ENCODE assay signal across 8 mouse cellular contexts in the genomic region with DNA sequence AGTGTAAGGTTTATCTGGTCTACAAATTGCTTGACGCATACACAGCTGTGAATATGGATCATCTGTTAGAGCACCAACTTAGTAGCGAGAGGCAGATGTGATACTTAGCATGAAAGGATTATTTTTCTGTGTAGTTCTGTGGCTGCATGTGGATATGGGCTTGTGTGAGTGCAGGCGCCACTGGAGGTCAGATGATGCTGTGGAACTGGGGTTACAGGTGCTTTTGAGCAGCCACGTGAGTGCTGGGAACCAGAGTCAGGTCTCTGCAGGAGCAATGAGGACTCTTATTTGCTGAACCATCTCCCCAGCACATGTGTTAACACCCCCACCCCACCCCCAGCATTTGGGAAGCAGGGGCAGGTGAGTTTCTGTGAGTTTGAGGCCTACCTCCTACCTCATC. TPM values are rescaled to one million over a fixed set of nuclear protein-coding genes. Genes with fewer than 3 reads are reported as not detected.
A peak's percentile ranks its signal among the peaks of the same experiment; 100 is the strongest.
DNase-seq lines count a peak whose midpoint lies in the region; ATAC-seq and TF ChIP-seq lines count a peak whose summit lies in the region.

No protein-coding gene starts in this region.

- TF ChIP-seq POLR2A in embryonic fibroblast, embryonic 13.5 days (IDR thresholded peaks at IDR 0.05; ENCODE audit: low read depth, low read length) = no peak
- TF ChIP-seq POLR2A in kidney, adult 2 months (IDR thresholded peaks at IDR 0.05; ENCODE audit: low read depth, low read length) = no peak

- WGBS in lung, postnatal 0 days = 31% methylated on average over 4 of the region's 4 CpGs
- 54% methylated on average over 4 of the region's 4 CpGs for WGBS in limb, embryonic 13.5 days
- 44% methylated on average over 4 of the region's 4 CpGs for WGBS in stomach, embryonic 14.5 days
- WGBS in kidney, adult 2 months = 56% methylated on average over 4 of the region's 4 CpGs

- H3K27ac ChIP-seq in lung, postnatal 0 days (ENCODE audit: low read length) = no peak overlapping the region
- no peak overlapping the region for H3K27ac ChIP-seq in embryonic fibroblast, embryonic 13.5 days (ENCODE audit: insufficient read depth, low read length)
- no peak overlapping the region for H3K27ac ChIP-seq in limb, embryonic 13.5 days
- no peak overlapping the region for H3K27ac ChIP-seq in stomach, embryonic 14.5 days (ENCODE audit: low read length)
- H3K27ac ChIP-seq in left cerebral cortex, adult 2 months = no peak overlapping the region
- no peak overlapping the region for H3K27ac ChIP-seq in kidney, adult 2 months (ENCODE audit: insufficient read depth, low read depth, low read length)

- no peak for ATAC-seq in lung, postnatal 0 days
- ATAC-seq in limb, embryonic 13.5 days (ENCODE audit: low FRiP score, low read depth) = no peak
- no peak for ATAC-seq in stomach, embryonic 14.5 days (ENCODE audit: insufficient number of reproducible peaks, insufficient read depth, low FRiP score, low read depth)
- ATAC-seq in frontal cortex, adult (ENCODE audit: low TSS enrichment) = no peak

- intact Hi-C loops in left cerebral cortex, adult 2 months (cut with DNase I) = loop anchor here (5.0 kb wide), 1 partner anchor 242 kb away; no protein-coding TSS in a partner anchor

- DNase-seq in lung, postnatal 0 days (ENCODE audit: low spot score) = no peak
- no peak for DNase-seq in lung, postnatal 25 days (ENCODE audit: low spot score)
- DNase-seq in left cerebral cortex, adult 2 months (ENCODE audit: extremely low spot score in 1 of 2, low spot score in 2 of 2) = no peak
- DNase-seq in kidney, adult 2 months = no peak

- no peaks in the 10 kb centered on the region for H3K9me3 ChIP-seq in lung, postnatal 0 days (ENCODE audit: low read length)
- no peaks in the 10 kb centered on the region for H3K9me3 ChIP-seq in limb, embryonic 13.5 days
- H3K9me3 ChIP-seq in stomach, embryonic 14.5 days (ENCODE audit: control insufficient read depth, low read depth, low read length) = no peaks in the 10 kb centered on the region

- H3K9ac ChIP-seq in lung, postnatal 0 days (replicated peaks; ENCODE audit: low read depth) = no peak overlapping the region
- peak overlapping the region; percentile 85 for H3K9ac ChIP-seq in limb, embryonic 13.5 days
- H3K9ac ChIP-seq in stomach, embryonic 14.5 days (replicated peaks; ENCODE audit: low read depth, low read length) = peak overlapping the region; percentile 61; the same call in 1 of the 2 replicates

- H3K4me3 ChIP-seq in lung, postnatal 0 days (ENCODE audit: low read depth, low read length) = peak overlapping the region; percentile 80
- peak overlapping the region; percentile 80 for H3K4me3 ChIP-seq in embryonic fibroblast, embryonic 13.5 days (ENCODE audit: insufficient read depth, low read length)
- H3K4me3 ChIP-seq in limb, embryonic 13.5 days = peak overlapping the region; percentile 92
- H3K4me3 ChIP-seq in stomach, embryonic 14.5 days (ENCODE audit: low read depth, low read length) = peak overlapping the region; percentile 85
- H3K4me3 ChIP-seq in left cerebral cortex, adult 2 months = no peak overlapping the region
- H3K4me3 ChIP-seq in kidney, adult 2 months (ENCODE audit: insufficient read depth, low read depth, low read length) = no peak overlapping the region

- no peak for TF ChIP-seq CTCF in lung, postnatal 0 days (IDR thresholded peaks at IDR 0.05)
- TF ChIP-seq CTCF in embryonic fibroblast, embryonic 13.5 days (IDR thresholded peaks at IDR 0.05; ENCODE audit: borderline replicate concordance, insufficient read depth, low read length) = no peak
- TF ChIP-seq CTCF in left cerebral cortex, adult 2 months (IDR thresholded peaks at IDR 0.05) = no peak
- no peak for TF ChIP-seq CTCF in kidney, adult 2 months (conservative IDR thresholded peaks at IDR 0.05; ENCODE audit: insufficient read depth, insufficient read length, low read depth, low read length)

- H3K4me1 ChIP-seq in lung, postnatal 0 days (ENCODE audit: insufficient read depth, low read depth, low read length) = peaks cover 8% of the 10 kb centered on the region; the same call in 1 of the 2 replicates
- H3K4me1 ChIP-seq in embryonic fibroblast, embryonic 13.5 days (ENCODE audit: control insufficient read depth, insufficient read depth, low read length) = no peaks in the 10 kb centered on the region; the same call in 1 of the 2 replicates
- peaks cover 15% of the 10 kb centered on the region for H3K4me1 ChIP-seq in limb, embryonic 13.5 days
- H3K4me1 ChIP-seq in stomach, embryonic 14.5 days (ENCODE audit: control insufficient read depth, insufficient read depth, low read length) = peaks cover 6% of the 10 kb centered on the region; the same call in 1 of the 2 replicates
- H3K4me1 ChIP-seq in kidney, adult 2 months (ENCODE audit: control insufficient read depth, insufficient read depth, low read length) = peaks cover 8% of the 10 kb centered on the region; the same call in 1 of the 2 replicates

- peak overlapping the region; percentile 74; the same call in 1 of the 2 replicates for H3K4me2 ChIP-seq in lung, postnatal 0 days (replicated peaks; ENCODE audit: low read depth, low read length)
- H3K4me2 ChIP-seq in limb, embryonic 13.5 days (replicated peaks) = peak overlapping the region; percentile 85
- peak overlapping the region; percentile 86 for H3K4me2 ChIP-seq in stomach, embryonic 14.5 days (replicated peaks; ENCODE audit: low read depth, low read length)

- H3K27me3 ChIP-seq in lung, postnatal 0 days (replicated peaks; ENCODE audit: insufficient read depth, low read length) = no peaks in the 10 kb centered on the region
- H3K27me3 ChIP-seq in limb, embryonic 13.5 days = no peaks in the 10 kb centered on the region
- H3K27me3 ChIP-seq in stomach, embryonic 14.5 days (ENCODE audit: control insufficient read depth, insufficient read depth, low read length) = no peaks in the 10 kb centered on the region
- H3K27me3 ChIP-seq in kidney, adult 2 months (replicated peaks; ENCODE audit: control insufficient read depth, insufficient read depth, low read length) = no peaks in the 10 kb centered on the region

- peaks cover 1% of the 10 kb centered on the region; the same call in 1 of the 2 replicates for H3K36me3 ChIP-seq in lung, postnatal 0 days (ENCODE audit: insufficient read depth, low read length)
- peaks cover 34% of the 10 kb centered on the region for H3K36me3 ChIP-seq in limb, embryonic 13.5 days
- peaks cover 26% of the 10 kb centered on the region for H3K36me3 ChIP-seq in stomach, embryonic 14.5 days (ENCODE audit: control insufficient read depth, insufficient read depth, low read length)
- H3K36me3 ChIP-seq in kidney, adult 2 months (ENCODE audit: control insufficient read depth, insufficient read depth, low read length) = no peaks in the 10 kb centered on the region; the same call in 1 of the 2 replicates

- no peak for TF ChIP-seq EP300 in lung, postnatal 0 days (IDR thresholded peaks at IDR 0.05)

RNA-seq across cellular contexts. Expression of gene Adsl, which starts 1.1 kb away (rescaled TPM):
- 51.9 and 62.6 TPM in 2 replicates for polyA plus RNA-seq in lung, postnatal 0 days (2015; fragmentation: Nextera tagmentation; extraction: Ambion mirVana)
- polyA plus RNA-seq in embryonic fibroblast, embryonic 13.5 days (2011; ENCODE audit: insufficient read length, low read depth, missing spikeins) = 46.7 and 51.6 TPM in 2 replicates
- polyA plus RNA-seq in limb, embryonic 13.5 days (2015; fragmentation: Nextera tagmentation; extraction: Ambion mirVana) = 163 and 167 TPM in 2 replicates
- 162 and 164 TPM in 2 replicates for polyA plus RNA-seq in stomach, embryonic 14.5 days (2014; fragmentation: Nextera tagmentation; extraction: Ambion mirVana)
- 10 to 100 TPM; 26.3 to 27.8 TPM for total RNA-seq in left cerebral cortex, adult 2 months (2021)
- 71.2 and 83.9 TPM in 2 replicates for polyA plus RNA-seq in kidney, adult 2 months (2012; rRNA removed)

RNA-seq across cellular contexts. Expression of gene Sgsm3, which starts 28.1 kb away (rescaled TPM):
- polyA plus RNA-seq in lung, postnatal 0 days (2015; fragmentation: Nextera tagmentation; extraction: Ambion mirVana) = 27.8 and 38.5 TPM in 2 replicates
- polyA plus RNA-seq in embryonic fibroblast, embryonic 13.5 days (2011; ENCODE audit: insufficient read length, low read depth, missing spikeins) = 18.1 and 19.1 TPM in 2 replicates
- 28.9 and 31.2 TPM in 2 replicates for polyA plus RNA-seq in limb, embryonic 13.5 days (2015; fragmentation: Nextera tagmentation; extraction: Ambion mirVana)
- polyA plus RNA-seq in stomach, embryonic 14.5 days (2014; fragmentation: Nextera tagmentation; extraction: Ambion mirVana) = 28.3 and 29.2 TPM in 2 replicates
- total RNA-seq in left cerebral cortex, adult 2 months (2021) = 100 to 1,000 TPM in 1 of 2 experiments, 10 to 100 TPM in 1; 93.0 to 112 TPM
- 20.0 and 25.1 TPM in 2 replicates for polyA plus RNA-seq in kidney, adult 2 months (2012; rRNA removed)

Comparison
In these comparisons a context has a peak if more than half of its experiments do, and no peak if none do; other contexts are left out.
1. H3K4me3 ChIP-seq: peak in lung, postnatal 0 days (single experiment), embryonic fibroblast, embryonic 13.5 days (single experiment), limb, embryonic 13.5 days (single experiment) and stomach, embryonic 14.5 days (single experiment); none in left cerebral cortex, adult 2 months (single experiment) and kidney, adult 2 months (single experiment).
2. Peak in every context shown above with its lines, with median percentiles within 50 percentile points of each other: H3K4me2 ChIP-seq.